Mouse (Mus musculus): ENCODE results near the gene Dusp28. TPM values are rescaled to one million over a fixed set of nuclear protein-coding genes. Genes with fewer than 3 reads are reported as not detected.

The Dusp28 gene
- total and polyA plus RNA-seq, 3 experiments: 3.6 to 4.6 (median 3.6) TPM

- H3K9ac ChIP-seq (ENCODE audit: insufficient read depth, low read depth): no peak overlapping the region
- H3K4me2 ChIP-seq (ENCODE audit: insufficient read depth, low read depth, poor library complexity, severe bottlenecking): no peak overlapping the region
- no peak overlapping the region for H3K27ac ChIP-seq (ENCODE audit: insufficient read depth, low read depth)
- DNase-seq (ENCODE audit: extremely low read depth): no peak
- no peak for TF ChIP-seq MYC (IDR thresholded peaks at IDR 0.05; ENCODE audit: low read depth, low read length)
- no peak for TF ChIP-seq MAX (IDR thresholded peaks at IDR 0.05; ENCODE audit: low read length)
- no peak for TF ChIP-seq EP300 (IDR thresholded peaks at IDR 0.05; ENCODE audit: low read length)
- in situ Hi-C loops (cut with MboI; ENCODE audit: low pct_ligation_motif_present, low pct_unique_long_range_greater_than_20kb, low sequenced_read_pairs): no loop called here
- peaks cover 3% of the 10 kb centered on the region for H3K9me3 ChIP-seq (replicated peaks; ENCODE audit: low read length)
- no peaks in the 10 kb centered on the region for H3K4me1 ChIP-seq (ENCODE audit: control insufficient read depth in 1 of 2, insufficient read depth in 2 of 2)
- no peaks in the 10 kb centered on the region for H3K36me3 ChIP-seq (replicated peaks in 1 of 2; ENCODE audit: control insufficient read depth in 1 of 2, insufficient read depth in 1 of 2, low read length in 1 of 2)
- dilution Hi-C loops (cut with MboI; ENCODE audit: extremely low pct_ligation_motif_present, extremely low pct_unique_long_range_greater_than_20kb, low sequenced_read_pairs): no loop called here
- no peak overlapping the region for H3K4me3 ChIP-seq (replicated peaks in 1 of 3; ENCODE audit: low read depth in 2 of 3, low read length in 2 of 3, poor library complexity in 1 of 3)
- no peaks in the 10 kb centered on the region for H3K79me2 ChIP-seq (replicated peaks; ENCODE audit: control insufficient read depth, extremely low read depth, insufficient read depth, poor library complexity, severe bottlenecking)
- peaks cover 93% of the 10 kb centered on the region for H3K27me3 ChIP-seq (replicated peaks)
Measured at GRCm38 (mm10) chr1:92866170-92866569, 40.6 kb upstream of the Dusp28 start.

- H3K79me2 ChIP-seq (replicated peaks; ENCODE audit: control insufficient read depth, extremely low read depth, insufficient read depth, poor library complexity, severe bottlenecking): no peaks in the 10 kb centered on the region
- DNase-seq (ENCODE audit: extremely low read depth): no peak
- no peak overlapping the region for H3K4me3 ChIP-seq (replicated peaks in 1 of 3; ENCODE audit: low read depth in 2 of 3, low read length in 2 of 3, poor library complexity in 1 of 3)
- peaks cover 97% of the 10 kb centered on the region for H3K27me3 ChIP-seq (replicated peaks)
- no peak for TF ChIP-seq MAZ (IDR thresholded peaks at IDR 0.05; ENCODE audit: low read depth, low read length)
- no peak for TF ChIP-seq SMC3 (IDR thresholded peaks at IDR 0.05; ENCODE audit: low read depth, low read length)
- no peak for TF ChIP-seq MXI1 (IDR thresholded peaks at IDR 0.05; ENCODE audit: low read depth, low read length)
- TF ChIP-seq ZKSCAN1 (IDR thresholded peaks at IDR 0.05; ENCODE audit: borderline replicate concordance, low read depth, low read length): no peak
- no peak for TF ChIP-seq USF2 (conservative IDR thresholded peaks at IDR 0.05; ENCODE audit: low read depth, low read length)
- TF ChIP-seq UBTF (IDR thresholded peaks at IDR 0.05; ENCODE audit: low read depth, low read length): no peak
- no peak for TF ChIP-seq E2F4 (IDR thresholded peaks at IDR 0.05; ENCODE audit: insufficient replicate concordance, low read depth, low read length)
- TF ChIP-seq NELFE (IDR thresholded peaks at IDR 0.05; ENCODE audit: low read depth, low read length): no peak
- TF ChIP-seq ZNF384 (IDR thresholded peaks at IDR 0.05; ENCODE audit: low read depth, low read length): no peak
- no peak for TF ChIP-seq MYC (IDR thresholded peaks at IDR 0.05; ENCODE audit: low read depth, low read length)
- TF ChIP-seq EP300 (IDR thresholded peaks at IDR 0.05; ENCODE audit: low read length): no peak
- no peak for TF ChIP-seq ZC3H11A (IDR thresholded peaks at IDR 0.05; ENCODE audit: low read depth, low read length)
- no peak for TF ChIP-seq IRF4 (IDR thresholded peaks at IDR 0.05; ENCODE audit: low read depth, low read length)
- TF ChIP-seq JUND (conservative IDR thresholded peaks at IDR 0.05; ENCODE audit: low read depth, low read length): no peak
- TF ChIP-seq RCOR1 (conservative IDR thresholded peaks at IDR 0.05; ENCODE audit: low read depth, low read length): no peak
- TF ChIP-seq ETS1 (conservative IDR thresholded peaks at IDR 0.05; ENCODE audit: low read depth, low read length): no peak
- TF ChIP-seq MAX (IDR thresholded peaks at IDR 0.05; ENCODE audit: low read length): no peak
- TF ChIP-seq CHD2 (IDR thresholded peaks at IDR 0.05; ENCODE audit: low read length): no peak
- in situ Hi-C loops (cut with MboI; ENCODE audit: low pct_ligation_motif_present, low pct_unique_long_range_greater_than_20kb, low sequenced_read_pairs): no loop called here
- no peak overlapping the region for H3K4me2 ChIP-seq (ENCODE audit: insufficient read depth, low read depth, poor library complexity, severe bottlenecking)
- H3K4me1 ChIP-seq (ENCODE audit: control insufficient read depth in 1 of 2, insufficient read depth in 2 of 2): no peaks in the 10 kb centered on the region
- no peaks in the 10 kb centered on the region for H3K36me3 ChIP-seq (replicated peaks in 1 of 2; ENCODE audit: control insufficient read depth in 1 of 2, insufficient read depth in 1 of 2, low read length in 1 of 2)
- no peak overlapping the region for H3K9ac ChIP-seq (ENCODE audit: insufficient read depth, low read depth)
- H3K9me3 ChIP-seq (replicated peaks; ENCODE audit: low read length): peaks cover 9% of the 10 kb centered on the region
- dilution Hi-C loops (cut with MboI; ENCODE audit: extremely low pct_ligation_motif_present, extremely low pct_unique_long_range_greater_than_20kb, low sequenced_read_pairs): no loop called here
- no peak overlapping the region for H3K27ac ChIP-seq (ENCODE audit: insufficient read depth, low read depth)
Measured at GRCm38 (mm10) chr1:92869985-92870384, 36.8 kb upstream of the Dusp28 start.

Data from CH12.LX (cell line).